Mouse (Mus musculus) layer of hippocampus, postnatal 36 days (tissue): ENCODE measurements around the gene Itpr2. TPM values are rescaled to one million over a fixed set of nuclear protein-coding genes. Genes with fewer than 3 reads are reported as not detected.

Experiments used
- DNase-seq, 2 experiments: peaks; one replicate each; pipeline ENCODE4 v3.0.0; 2022
- total RNA-seq, 2 experiments: library from RNA; stranded (reverse); gene quantifications; 2 replicates each; pipeline ENCODE4 v1.2.3; 2021

The Itpr2 gene
- total RNA-seq, 2 experiments from 2014 or later, result 15.7 to 21.3 TPM

DNA sequence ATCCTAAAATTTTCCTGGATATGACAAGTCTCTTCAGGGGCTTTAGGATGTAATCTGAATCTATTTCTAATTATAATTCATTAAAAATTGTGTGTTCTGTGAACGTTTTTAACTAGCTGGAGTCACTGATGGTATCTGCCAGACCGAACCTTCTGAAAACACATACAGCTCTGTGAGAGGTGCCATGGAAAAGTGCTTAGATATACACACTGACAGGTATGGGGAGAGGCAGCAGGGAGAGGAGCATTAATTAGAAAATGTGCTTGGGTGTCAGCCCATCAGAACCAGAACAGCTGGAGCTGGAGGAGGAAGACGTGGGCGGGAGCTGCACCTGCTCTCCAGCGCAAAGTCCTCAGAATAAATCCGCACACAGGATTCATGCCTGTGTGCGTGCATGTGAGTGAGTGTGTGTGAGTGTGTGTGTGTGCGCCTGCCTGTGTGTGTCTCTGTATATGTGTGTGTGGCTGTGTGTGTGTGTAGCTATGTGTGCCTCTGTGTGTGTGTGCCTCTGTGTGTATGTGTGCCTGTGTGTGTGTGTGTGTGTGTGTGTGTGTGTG lies 199.4 kb downstream of the Itpr2 start:
- no peak for DNase-seq

- DNase-seq, result no peak
Observed at GRCm38 (mm10) chr6:146302101-146302500, 199.9 kb downstream of the Itpr2 start.

DNA sequence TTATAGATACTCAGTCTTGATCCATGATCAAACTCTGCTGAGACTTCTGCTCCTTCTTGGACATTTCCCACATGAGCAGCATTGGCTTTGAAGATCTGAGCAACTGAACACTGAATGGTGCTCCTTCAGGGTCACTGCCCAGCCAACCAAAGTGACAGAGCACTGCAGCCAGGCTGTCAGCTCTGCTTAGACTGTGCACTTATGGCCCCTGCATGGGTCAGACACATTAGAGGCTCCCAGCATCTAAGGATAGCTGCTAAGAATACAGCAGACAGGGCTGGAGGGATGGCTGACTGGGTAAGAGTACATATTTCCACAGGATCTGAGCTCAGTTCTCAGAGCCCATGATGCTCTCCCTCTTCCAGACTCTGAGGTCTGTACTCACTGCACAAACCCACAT lies 201.1 kb downstream of the Itpr2 start:
- no peak for DNase-seq

DNA sequence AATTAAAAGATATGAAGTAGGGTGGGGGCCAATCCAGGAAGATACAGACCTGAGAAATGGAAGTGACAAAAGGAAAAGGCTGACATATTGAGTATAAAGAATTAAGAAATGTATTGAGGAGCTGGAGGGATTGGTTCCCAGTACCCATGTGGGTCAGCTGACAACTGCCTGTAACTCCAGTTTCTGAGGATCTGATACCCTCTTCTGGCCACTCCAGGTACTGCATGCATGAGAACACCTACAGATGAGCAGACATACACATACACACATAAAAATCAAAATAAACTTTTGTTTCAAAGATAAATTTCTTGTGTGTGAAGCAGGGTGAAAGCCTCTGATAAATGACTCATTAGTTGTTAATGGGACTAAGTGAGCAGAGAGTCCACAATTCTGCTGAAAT lies 203.3 kb downstream of the Itpr2 start:
- DNase-seq, result no peak

DNA sequence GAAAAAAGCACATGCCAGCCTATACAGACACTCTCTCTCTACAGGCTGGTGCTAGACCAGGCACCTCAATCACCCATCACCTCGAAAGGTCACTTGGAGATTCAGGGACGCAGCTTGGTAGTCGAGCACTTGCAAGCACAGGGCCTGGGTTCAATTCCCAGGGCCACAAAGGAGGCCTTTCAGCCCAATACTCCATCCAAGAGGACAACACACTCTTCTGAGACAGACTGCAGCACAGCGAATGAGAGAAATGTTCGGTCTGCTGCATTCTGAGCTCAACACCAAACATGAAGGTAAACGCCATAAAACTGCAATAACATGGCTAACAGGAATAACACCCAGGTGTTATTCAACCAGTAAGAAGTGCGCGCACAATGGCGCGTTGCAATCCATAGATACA lies 211.0 kb downstream of the Itpr2 start:
- DNase-seq, result no peak

GRCm38 (mm10) chr6:146289801-146290200 lies 212.2 kb downstream of the Itpr2 start:
- DNase-seq, result no peak

DNA sequence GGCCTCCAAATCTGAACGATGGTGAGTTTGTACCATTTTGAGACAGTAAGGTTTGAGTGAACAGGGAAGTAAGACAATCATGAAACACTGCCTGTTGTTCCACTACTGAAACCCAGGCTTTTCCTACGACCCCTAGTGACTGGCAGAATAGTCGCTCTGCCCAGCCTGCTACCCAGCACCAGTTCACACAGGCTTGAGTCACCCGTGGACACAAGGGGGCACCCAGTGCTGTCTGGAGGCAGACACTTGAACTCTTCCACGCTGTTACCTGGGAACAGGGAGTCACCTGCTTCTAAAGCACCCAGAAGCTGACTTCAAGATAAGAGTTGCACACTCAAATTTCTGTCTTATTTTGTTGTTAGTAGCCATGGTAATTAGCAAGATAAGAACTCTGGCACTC lies 213.8 kb downstream of the Itpr2 start:
- DNase-seq, result no peak

DNA sequence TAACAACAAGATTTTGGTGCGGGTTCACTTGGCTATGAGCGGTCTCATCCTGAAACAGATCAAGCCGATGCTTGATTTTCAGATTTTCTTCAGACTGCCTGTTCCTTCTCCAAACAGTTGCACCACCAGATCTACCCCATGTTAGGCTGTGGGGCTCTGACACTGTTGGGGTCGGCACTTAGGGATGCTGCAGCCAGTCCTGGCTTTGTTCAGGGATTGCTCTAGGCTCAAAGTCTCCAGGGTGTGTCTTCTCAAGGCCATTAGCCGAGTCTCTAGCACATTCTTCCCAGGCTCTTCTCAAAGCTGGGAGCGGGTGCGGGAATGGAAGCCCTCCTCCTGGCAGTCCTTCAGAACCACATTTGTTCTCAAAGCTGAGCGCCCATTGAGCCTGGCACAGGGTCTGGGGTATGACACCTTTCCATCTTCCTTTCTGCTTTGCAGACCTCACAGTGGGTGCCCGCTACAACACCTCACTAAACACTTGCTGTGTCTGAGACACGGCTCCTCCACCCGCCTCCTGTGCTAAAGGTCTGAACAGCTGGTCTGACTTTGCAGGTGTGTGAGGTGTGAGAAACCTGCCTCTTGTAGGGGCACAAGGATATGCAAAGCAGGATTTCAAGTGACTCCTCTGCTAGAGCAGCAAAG lies 217.0 kb downstream of the Itpr2 start:
- no peak for DNase-seq

- DNase-seq, result no peak
Observed at GRCm38 (mm10) chr6:146283981-146284380, 218.0 kb downstream of the Itpr2 start.

- peak; percentile 64 to 66 for DNase-seq
Observed at GRCm38 (mm10) chr6:146282061-146282659, 219.9 kb downstream of the Itpr2 start.

DNA sequence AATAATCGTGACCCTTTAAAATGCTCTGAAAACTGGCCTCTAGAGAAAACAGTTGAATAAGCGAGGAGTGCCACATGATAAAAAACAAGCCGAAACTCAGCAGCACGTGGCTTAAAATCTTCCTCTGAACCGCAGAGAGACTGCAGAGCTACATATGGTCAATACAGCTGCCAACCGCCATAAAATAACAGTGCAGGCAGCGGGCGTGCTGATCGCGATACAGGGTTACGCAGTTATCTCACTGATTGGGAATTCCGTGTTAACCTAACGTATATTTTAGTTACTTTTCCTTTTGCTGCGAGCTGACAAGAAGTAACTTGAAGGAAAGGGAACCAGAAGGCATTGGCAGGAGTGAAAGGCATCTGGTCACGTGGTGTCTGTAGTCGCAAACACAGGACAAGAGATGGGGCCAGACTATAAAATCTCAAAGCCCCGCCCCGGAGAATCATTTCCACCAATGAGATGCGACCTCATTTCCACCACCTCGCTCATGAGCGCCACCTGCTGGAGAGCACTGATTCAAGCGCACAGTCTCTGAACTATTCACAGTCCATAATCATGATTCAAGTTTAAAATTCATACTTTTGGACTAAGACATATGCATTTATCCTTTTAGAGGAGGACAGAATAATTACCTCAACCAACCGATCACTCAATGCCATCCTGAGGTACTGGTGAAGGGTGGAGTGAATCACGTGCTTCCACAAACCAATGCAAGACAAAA lies 220.7 kb downstream of the Itpr2 start:
- DNase-seq, result peak in 1 of 2 experiments; percentile 18

DNA sequence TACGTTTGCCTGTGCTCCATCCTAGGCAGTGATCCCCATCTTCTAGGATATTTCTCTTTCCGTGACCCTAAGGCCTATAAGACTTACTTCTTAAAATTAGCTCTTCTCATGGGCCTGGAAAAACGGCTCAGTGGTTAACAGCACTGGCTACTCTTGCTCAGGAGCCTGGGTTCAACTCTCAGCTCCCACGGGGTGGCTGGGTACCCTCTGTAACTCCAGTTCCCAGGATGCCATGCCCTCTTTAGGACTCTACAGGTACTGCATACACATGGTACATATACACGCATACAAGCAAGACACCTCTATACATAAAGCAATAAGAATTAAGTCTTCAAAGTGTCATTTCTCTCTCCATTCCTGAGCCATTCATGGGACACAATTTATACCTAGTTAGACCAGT lies 228.8 kb downstream of the Itpr2 start:
- DNase-seq, result no peak

- peak in 1 of 2 experiments; percentile 45 for DNase-seq
Observed at GRCm38 (mm10) chr6:146272253-146273036, 229.6 kb downstream of the Itpr2 start.

DNA sequence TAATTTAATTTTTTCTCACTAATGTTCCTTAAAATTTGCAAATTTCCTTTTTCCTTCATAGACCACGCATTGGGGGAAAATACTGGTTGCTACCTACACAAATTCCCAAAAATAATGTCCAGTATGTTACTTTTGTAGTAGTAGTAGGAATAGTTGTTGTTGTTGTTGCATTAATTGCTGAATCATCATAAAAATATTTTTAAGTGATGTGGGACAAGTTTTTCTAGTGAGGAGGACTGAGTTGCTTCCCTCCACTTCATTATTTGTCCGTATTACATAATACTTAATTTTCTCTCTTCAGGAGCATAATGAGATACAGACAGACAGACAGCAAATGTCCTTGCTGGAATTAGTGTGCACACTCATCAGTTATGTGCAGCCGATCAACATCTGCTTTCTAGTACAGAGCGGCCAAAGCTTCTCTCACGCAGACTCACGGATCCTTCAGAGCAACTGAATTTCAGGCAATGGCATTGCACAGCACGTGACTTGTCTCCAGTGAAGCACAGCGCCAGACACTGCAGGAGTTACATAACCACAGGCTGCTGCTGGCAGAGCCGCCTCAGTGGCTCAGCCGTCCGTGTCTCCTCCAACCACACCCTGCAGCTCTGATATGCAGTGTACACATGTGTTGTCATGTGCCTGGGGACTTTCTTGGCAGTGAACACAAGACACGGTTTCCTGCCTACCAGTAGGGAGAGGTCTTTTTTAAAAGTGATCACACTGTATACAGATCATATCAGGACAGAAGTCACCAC lies 231.1 kb downstream of the Itpr2 start:
- DNase-seq, result peak; percentile 63 to 70

GRCm38 (mm10) chr6:146270162-146270561 lies 231.9 kb downstream of the Itpr2 start:
- DNase-seq, result peak in 1 of 2 experiments; percentile 25

- no peak for DNase-seq
Observed at GRCm38 (mm10) chr6:146269291-146269690, 232.7 kb downstream of the Itpr2 start.

- no peak for DNase-seq
Observed at GRCm38 (mm10) chr6:146260674-146261376, 241.2 kb downstream of the Itpr2 start.

GRCm38 (mm10) chr6:146258751-146259150 lies 243.3 kb downstream of the Itpr2 start:
- no peak for DNase-seq

GRCm38 (mm10) chr6:146258261-146258660 lies 243.8 kb downstream of the Itpr2 start:
- no peak for DNase-seq

DNA sequence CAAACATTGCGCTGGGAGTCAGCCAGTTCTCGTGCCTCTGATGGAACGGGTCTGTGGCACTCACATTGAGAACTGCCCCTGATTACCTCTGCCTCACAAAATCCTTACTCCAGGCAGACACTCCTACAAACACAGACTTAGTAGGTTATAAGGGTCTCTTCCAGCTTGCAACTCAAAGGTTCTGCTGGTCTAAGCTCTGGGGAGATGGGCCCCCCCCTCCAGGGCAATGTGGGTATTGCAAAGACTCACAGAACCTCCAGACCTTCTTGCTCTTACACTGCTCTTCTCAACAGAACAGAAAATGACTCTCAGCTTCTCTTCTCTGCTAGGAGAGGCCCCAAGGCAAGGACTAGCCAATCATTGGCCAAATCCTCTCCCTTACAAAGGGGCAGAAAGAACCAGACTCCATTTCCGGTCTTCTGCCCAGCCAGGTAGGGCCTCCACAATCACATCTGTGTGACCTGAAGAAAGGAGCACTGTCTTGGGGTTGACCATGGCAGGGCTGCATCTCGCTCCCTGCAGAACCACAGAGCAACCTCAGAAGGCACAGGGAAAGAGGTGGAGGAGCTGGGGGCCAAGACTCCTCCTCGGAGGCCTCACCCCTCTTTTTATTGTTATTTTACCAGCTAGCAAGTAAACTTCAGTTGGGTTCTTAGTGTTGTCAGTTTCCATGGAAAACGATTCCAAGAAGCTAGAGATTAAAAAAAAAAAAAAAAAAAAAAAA lies 244.9 kb downstream of the Itpr2 start:
- DNase-seq, result no peak
